Mouse (Mus musculus) MEL (cell line): ENCODE measurements around the gene Ctnnbl1. TPM values are rescaled to one million over a fixed set of nuclear protein-coding genes. Genes with fewer than 3 reads are reported as not detected.

Source experiments
- DNase-seq: peaks from one replicate; pipeline ENCODE4 v3.0.0; 2011; ENCODE audit warnings: low read depth, low spot score
- H3K27ac ChIP-seq: 2 replicates; pipeline ENCODE4 v1.5.1; 2012; ENCODE audit warnings: low read depth, mild to moderate bottlenecking, control low read depth, low read length, moderate library complexity; ENCODE audit not compliant: control insufficient read depth
- H3K27me3 ChIP-seq, 2 experiments: fragments of 150-350 bp in 1 of 2; sonication (generic) in 1 of 2; 2 replicates each; pipeline ENCODE4 v1.6.1; 2012; ENCODE audit warnings: low read length in 2 of 2, mild to moderate bottlenecking in 2 of 2, improper control_type of control experiment in 1 of 2, moderate library complexity in 1 of 2; ENCODE audit not compliant: insufficient read depth in 2 of 2, control insufficient read depth in 1 of 2
- H3K36me3 ChIP-seq, 2 experiments: 2 replicates each; pipeline ENCODE4 v1.6.1; 2012 to 2014; ENCODE audit warnings: low read length in 2 of 2, improper control_type of control experiment in 1 of 2, inconsistent platforms in 1 of 2, mild to moderate bottlenecking in 1 of 2; ENCODE audit not compliant: insufficient read depth in 2 of 2, control insufficient read depth in 1 of 2
- H3K4me1 ChIP-seq, 2 experiments: fragments of 150-350 bp in 1 of 2; sonication (generic) in 1 of 2; 2 replicates each; pipeline ENCODE4 v1.6.1; 2012; ENCODE audit warnings: low read length in 2 of 2, improper control_type of control experiment in 1 of 2, mild to moderate bottlenecking in 1 of 2; ENCODE audit not compliant: insufficient read depth in 2 of 2, control insufficient read depth in 1 of 2
- H3K4me3 ChIP-seq, 2 experiments: fragments of 150-350 bp in 1 of 2; sonication (generic) in 1 of 2; 2 replicates each; pipeline ENCODE4 v1.5.1; 2012; ENCODE audit warnings: low read depth in 2 of 2, low read length in 2 of 2, mild to moderate bottlenecking in 2 of 2, moderate library complexity in 2 of 2, control low read depth in 1 of 2, improper control_type of control experiment in 1 of 2; ENCODE audit not compliant: control insufficient read depth in 1 of 2, insufficient read depth in 1 of 2
- H3K79me2 ChIP-seq: 2 replicates; pipeline ENCODE4 v1.6.1; 2012; ENCODE audit warnings: mild to moderate bottlenecking, low read length, moderate library complexity; ENCODE audit not compliant: control insufficient read depth, poor library complexity, insufficient read depth
- H3K9ac ChIP-seq: 2 replicates; pipeline ENCODE4 v1.6.1; 2012; ENCODE audit warnings: low read depth, mild to moderate bottlenecking, control low read depth, low read length, moderate library complexity; ENCODE audit not compliant: control insufficient read depth, poor library complexity, severe bottlenecking
- H3K9me3 ChIP-seq: fragments of 150-350 bp; sonication (generic); replicated peaks from 2 replicates; pipeline ENCODE4 v1.6.1; 2012; ENCODE audit warnings: mild to moderate bottlenecking, low read length, improper control_type of control experiment, moderate library complexity; ENCODE audit not compliant: insufficient read depth
- CHD2 ChIP-seq: IDR thresholded peaks from 2 replicates; pipeline ENCODE4 v1.6.1; 2011; ENCODE audit warnings: low read length, improper control_type of control experiment
- CTCF ChIP-seq, 3 experiments: IDR thresholded peaks in 2 of 3; conservative IDR thresholded peaks in 1 of 3; 2 replicates each; pipeline ENCODE4 v1.5.1; 2011 to 2012; ENCODE audit warnings: low read length in 3 of 3, low read depth in 2 of 3, mild to moderate bottlenecking in 2 of 3, improper control_type of control experiment in 1 of 3, inconsistent platforms in 1 of 3, mixed read lengths in 1 of 3, moderate library complexity in 1 of 3; ENCODE audit not compliant: control insufficient read depth in 1 of 3, insufficient read depth in 1 of 3, poor library complexity in 1 of 3, severe bottlenecking in 1 of 3
- E2F4 ChIP-seq: IDR thresholded peaks from 2 replicates; pipeline ENCODE4 v1.6.1; 2011; ENCODE audit warnings: low read depth, low read length, improper control_type of control experiment, borderline replicate concordance
- ETS1 ChIP-seq: IDR thresholded peaks from 2 replicates; pipeline ENCODE4 v1.6.1; 2012; ENCODE audit warnings: low read depth, mild to moderate bottlenecking, inconsistent platforms, low read length, improper control_type of control experiment, moderate library complexity
- GABPA ChIP-seq: IDR thresholded peaks from 2 replicates; pipeline ENCODE4 v1.6.1; 2012; ENCODE audit warnings: low read depth, mild to moderate bottlenecking, inconsistent platforms, low read length, improper control_type of control experiment, moderate library complexity
- HCFC1 ChIP-seq: IDR thresholded peaks from 2 replicates; pipeline ENCODE4 v1.6.1; 2012; ENCODE audit warnings: low read depth, mild to moderate bottlenecking, inconsistent platforms, low read length, improper control_type of control experiment, moderate library complexity
- KAT2A ChIP-seq: conservative IDR thresholded peaks from 2 replicates; pipeline ENCODE4 v1.6.1; 2012; ENCODE audit warnings: low read depth, low read length, improper control_type of control experiment, inconsistent platforms
- MEF2A ChIP-seq: IDR thresholded peaks from 2 replicates; pipeline ENCODE4 v1.6.1; 2014; ENCODE audit warnings: low read depth, mild to moderate bottlenecking, inconsistent platforms, low read length, improper control_type of control experiment; ENCODE audit not compliant: poor library complexity, insufficient replicate concordance, severe bottlenecking; ENCODE audit errors: extremely low read depth
- MYB ChIP-seq: IDR thresholded peaks from 2 replicates; pipeline ENCODE4 v1.6.1; 2011; ENCODE audit warnings: mild to moderate bottlenecking, low read depth, low read length, improper control_type of control experiment
- NELFE ChIP-seq: IDR thresholded peaks from 2 replicates; pipeline ENCODE4 v1.6.1; 2011; ENCODE audit warnings: low read depth, low read length, improper control_type of control experiment
- POLR2A ChIP-seq, 2 experiments: IDR thresholded peaks; 2 replicates each; pipeline ENCODE4 v1.6.1; 2011 to 2012; ENCODE audit warnings: low read length in 2 of 2, mild to moderate bottlenecking in 2 of 2, control low read depth in 1 of 2, improper control_type of control experiment in 1 of 2, low read depth in 1 of 2, moderate library complexity in 1 of 2; ENCODE audit not compliant: control insufficient read depth in 1 of 2, insufficient read depth in 1 of 2, poor library complexity in 1 of 2
- RAD21 ChIP-seq: IDR thresholded peaks from 2 replicates; pipeline ENCODE4 v1.6.1; 2011; ENCODE audit warnings: mild to moderate bottlenecking, low read depth, low read length, improper control_type of control experiment
- TBP ChIP-seq: IDR thresholded peaks from 2 replicates; pipeline ENCODE4 v1.8.0; 2011; ENCODE audit warnings: low read depth, low read length, improper control_type of control experiment
- ZKSCAN1 ChIP-seq: IDR thresholded peaks from 2 replicates; pipeline ENCODE4 v1.6.1; 2012; ENCODE audit warnings: low read depth, mild to moderate bottlenecking, inconsistent platforms, low read length, improper control_type of control experiment, moderate library complexity
- ZMIZ1 ChIP-seq: IDR thresholded peaks from 2 replicates; pipeline ENCODE4 v1.6.1; 2012; ENCODE audit warnings: low read depth, mild to moderate bottlenecking, inconsistent platforms, low read length, improper control_type of control experiment, moderate library complexity
- polyA plus RNA-seq, 2 experiments: library from polyadenylated mRNA; stranded (reverse) in 1 of 2; unstranded in 1 of 2; fragments of >175 nt in 1 of 2; fragments of >200 nt in 1 of 2; gene quantifications; 2 replicates each; pipeline versions ENCODE4 v1.2.1 to v1.2.4; 2012; ENCODE audit warnings: low replicate concordance in 2 of 2, low read depth in 1 of 2; ENCODE audit not compliant: insufficient read length in 2 of 2, insufficient read depth in 1 of 2, missing spikeins in 1 of 2
- total RNA-seq: library from RNA; depleted of rRNA; stranded (reverse); fragments of 300-350 nt; gene quantifications from 2 replicates; pipeline ENCODE4 v1.2.3, GENCODE M21; 2012

Gene Ctnnbl1
- total and polyA plus RNA-seq, 3 experiments = 60.7 to 61.7 TPM; not detected in 1

GRCm38 (mm10) chr2:157818576-157819320 is 81.5 kb downstream of the Ctnnbl1 start:
- Histone ChIP-seq H3K79me2 (no peaks in the 10 kb centered on the region), H3K4me3 (no peak overlapping the region), H3K27me3 (no peaks in the 10 kb centered on the region), H3K9me3 (no peaks in the 10 kb centered on the region), H3K4me1 (peaks cover 6 to 12% of the 10 kb centered on the region in 2 experiments), H3K36me3 (peaks cover 0 to 14% of the 10 kb centered on the region in 2 experiments; a peak in 3 of 4 replicates), H3K9ac (no peak overlapping the region), H3K27ac (no peak overlapping the region)
- TF ChIP-seq HCFC1 = no peak
- TF ChIP-seq NELFE = no peak
- TF ChIP-seq ETS1 = no peak
- no peak for TF ChIP-seq CHD2
- no peak for TF ChIP-seq ZKSCAN1
- TF ChIP-seq POLR2A (IDR thresholded peaks at IDR 0.05; ENCODE audit: control insufficient read depth in 1 of 2, insufficient read depth in 1 of 2, low read depth in 1 of 2, low read length in 2 of 2, poor library complexity in 1 of 2) = no peak
- no peak for TF ChIP-seq KAT2A
- no peak for DNase-seq

GRCm38 (mm10) chr2:157819401-157819800 is 82.2 kb downstream of the Ctnnbl1 start:
- no peak for DNase-seq

DNA sequence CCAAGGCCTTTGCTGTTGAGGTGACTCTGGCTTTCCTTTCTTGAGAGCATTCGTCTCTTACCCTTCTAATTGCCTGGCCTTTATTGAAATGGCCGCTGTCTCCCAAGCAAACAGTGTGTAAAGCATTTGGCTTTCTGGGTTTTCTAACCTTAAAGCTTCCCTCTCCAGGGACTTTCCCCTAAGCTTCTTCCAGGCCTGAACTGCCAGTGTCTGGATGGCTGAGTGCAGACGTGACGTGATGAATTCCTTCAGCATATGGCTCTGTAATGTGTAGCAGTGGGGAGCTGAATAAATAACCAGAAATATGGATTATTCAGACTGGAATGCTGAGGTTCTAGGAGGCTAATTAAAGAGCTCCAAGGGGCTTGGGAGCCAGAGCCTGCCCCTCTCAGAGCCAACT is 84.1 kb downstream of the Ctnnbl1 start:
- TF ChIP-seq CTCF (IDR thresholded peaks at IDR 0.05 in 2 of 3, conservative IDR thresholded peaks at IDR 0.05 in 1 of 3; ENCODE audit: control insufficient read depth in 1 of 3, insufficient read depth in 1 of 3, low read depth in 2 of 3, low read length in 3 of 3, poor library complexity in 1 of 3, severe bottlenecking in 1 of 3) (no peak), E2F4 (no peak), MYB (no peak), ZMIZ1 (no peak)
- no peak overlapping the region for H3K4me3 ChIP-seq
- no peak overlapping the region for H3K27ac ChIP-seq
- H3K79me2 ChIP-seq = no peaks in the 10 kb centered on the region
- no peak overlapping the region for H3K9ac ChIP-seq
- no peaks in the 10 kb centered on the region for H3K27me3 ChIP-seq
- no peak for DNase-seq
- no peaks in the 10 kb centered on the region; a peak in 1 of 4 replicates for H3K36me3 ChIP-seq
- no peaks in the 10 kb centered on the region for H3K9me3 ChIP-seq
- H3K4me1 ChIP-seq = no peaks in the 10 kb centered on the region

More at GRCm38 (mm10) chr2:157819401-157819800, 82.2 kb downstream of the Ctnnbl1 start:
- no peak overlapping the region for H3K27ac ChIP-seq
- peaks cover 2 to 6% of the 10 kb centered on the region in 2 experiments for H3K4me1 ChIP-seq
- H3K27me3 ChIP-seq = no peaks in the 10 kb centered on the region
- no peak overlapping the region for H3K9ac ChIP-seq
- no peaks in the 10 kb centered on the region for H3K9me3 ChIP-seq
- H3K36me3 ChIP-seq = peaks cover 0 to 8% of the 10 kb centered on the region in 2 experiments; a peak in 3 of 4 replicates
- TF ChIP-seq TBP (no peak), RAD21 (no peak), GABPA (no peak), MEF2A (no peak)
- no peak overlapping the region for H3K4me3 ChIP-seq
- H3K79me2 ChIP-seq = no peaks in the 10 kb centered on the region
